Mouse (Mus musculus): ENCODE measurements around the gene Abhd2. TPM values are rescaled to one million over a fixed set of nuclear protein-coding genes. Genes with fewer than 3 reads are reported as not detected.
"Not testable (repeated sequence)": the region's sequence is repeated elsewhere in the genome, so short reads cannot be mapped to it uniquely, and the experiment has no call there.

Gene Abhd2
- polyA plus RNA-seq, 1 experiment from 2014 or later, result 49.3 TPM

GRCm38 (mm10) chr7:79274473-79275010 is 1.5 kb downstream of the Abhd2 start:
- WGBS (ENCODE audit: insufficient replicate concordance), result 71% methylated on average over 8 of the region's 8 CpGs
- peak overlapping the region; percentile 87 for H3K4me2 ChIP-seq (ENCODE audit: low read depth, low read length)
- TF ChIP-seq EP300 (IDR thresholded peaks at IDR 0.05; ENCODE audit: low read depth), result no peak
- H3K4me1 ChIP-seq (ENCODE audit: insufficient read depth), result peaks cover 68% of the 10 kb centered on the region
- H3K9ac ChIP-seq (replicated peaks), result peak overlapping the region; percentile 81
- 0 out of 2 replicates have a peak, but pooled peaks cover 4% of the 10 kb centered on the region for H3K36me3 ChIP-seq (replicated peaks; ENCODE audit: insufficient read depth, low read length)
- peak overlapping the region; percentile 87 for H3K27ac ChIP-seq (ENCODE audit: low read depth)
- H3K9me3 ChIP-seq (ENCODE audit: low read length), result no peaks in the 10 kb centered on the region
- ATAC-seq (no peak), DNase-seq (no peak)
- H3K27me3 ChIP-seq (ENCODE audit: insufficient read depth, low read length), result no peaks in the 10 kb centered on the region
- peak overlapping the region; percentile 77 for H3K4me3 ChIP-seq (ENCODE audit: low read depth, low read length)

- no peaks in the 10 kb centered on the region for H3K27me3 ChIP-seq (ENCODE audit: insufficient read depth, low read length)
- H3K9ac ChIP-seq (replicated peaks), result peak overlapping the region; percentile 81; the same call in 1 of the 2 replicates
These were observed 2.3 kb downstream of the Abhd2 start for GRCm38 (mm10) chr7:79275345-79275744.

GRCm38 (mm10) chr7:79278432-79278831 is 5.4 kb downstream of the Abhd2 start:
- ATAC-seq (no peak), DNase-seq (no peak)
- 0 out of 2 replicates have a peak overlapping the region, but pooled peaks have one; percentile 19 for H3K4me2 ChIP-seq (ENCODE audit: low read depth, low read length)
- no peak overlapping the region for H3K9ac ChIP-seq (replicated peaks)
- peaks cover 61% of the 10 kb centered on the region for H3K4me1 ChIP-seq (ENCODE audit: insufficient read depth)
- no peak overlapping the region for H3K4me3 ChIP-seq (ENCODE audit: low read depth, low read length)
- H3K9me3 ChIP-seq (ENCODE audit: low read length), result no peaks in the 10 kb centered on the region
- no peak overlapping the region for H3K27ac ChIP-seq (ENCODE audit: low read depth)
- 81% methylated on average over 13 of the region's 13 CpGs for WGBS (ENCODE audit: insufficient replicate concordance)
- no peaks in the 10 kb centered on the region for H3K27me3 ChIP-seq (ENCODE audit: insufficient read depth, low read length)
- H3K36me3 ChIP-seq (replicated peaks; ENCODE audit: insufficient read depth, low read length), result peaks cover 11% of the 10 kb centered on the region; the same call in 1 of the 2 replicates
- no peak for TF ChIP-seq CTCF (IDR thresholded peaks at IDR 0.05; ENCODE audit: low read depth)
- no peak for TF ChIP-seq EP300 (IDR thresholded peaks at IDR 0.05; ENCODE audit: low read depth)

More at GRCm38 (mm10) chr7:79275345-79275744, 2.3 kb downstream of the Abhd2 start:
- Histone ChIP-seq H3K4me2 (ENCODE audit: low read depth, low read length) (peak overlapping the region; percentile 87), H3K36me3 (replicated peaks; ENCODE audit: insufficient read depth, low read length) (0 out of 2 replicates have a peak, but pooled peaks cover 4% of the 10 kb centered on the region), H3K4me3 (ENCODE audit: low read depth, low read length) (peak overlapping the region; percentile 77), H3K27ac (ENCODE audit: low read depth) (peak overlapping the region; percentile 87; the same call in 1 of the 2 replicates), H3K4me1 (ENCODE audit: insufficient read depth) (peaks cover 64% of the 10 kb centered on the region), H3K9me3 (ENCODE audit: low read length) (no peaks in the 10 kb centered on the region)
- no peak for TF ChIP-seq CTCF (IDR thresholded peaks at IDR 0.05; ENCODE audit: low read depth)
- TF ChIP-seq EP300 (IDR thresholded peaks at IDR 0.05; ENCODE audit: low read depth), result no peak
- no peak for DNase-seq
- no peak for ATAC-seq
- 28% methylated on average over 11 of the region's 11 CpGs for WGBS (ENCODE audit: insufficient replicate concordance)

GRCm38 (mm10) chr7:79279376-79280029 is 6.5 kb downstream of the Abhd2 start:
- Histone ChIP-seq H3K4me3 (ENCODE audit: low read depth, low read length) (no peak overlapping the region), H3K36me3 (replicated peaks; ENCODE audit: insufficient read depth, low read length) (peaks cover 11% of the 10 kb centered on the region; the same call in 1 of the 2 replicates), H3K9me3 (ENCODE audit: low read length) (no peaks in the 10 kb centered on the region), H3K27me3 (ENCODE audit: insufficient read depth, low read length) (no peaks in the 10 kb centered on the region), H3K27ac (ENCODE audit: low read depth) (peak overlapping the region; percentile 36), H3K4me2 (ENCODE audit: low read depth, low read length) (peak overlapping the region; percentile 19), H3K4me1 (ENCODE audit: insufficient read depth) (peaks cover 56% of the 10 kb centered on the region), H3K9ac (replicated peaks) (peak overlapping the region; percentile 39)
- 26% methylated on average over 10 of the region's 10 CpGs for WGBS (ENCODE audit: insufficient replicate concordance)
- no peak for DNase-seq
- TF ChIP-seq EP300 (IDR thresholded peaks at IDR 0.05; ENCODE audit: low read depth), result no peak
- no peak for TF ChIP-seq CTCF (IDR thresholded peaks at IDR 0.05; ENCODE audit: low read depth)
- ATAC-seq, result 0 out of 2 replicates have a peak, but pooled peaks have one; percentile 12

GRCm38 (mm10) chr7:79282883-79283670 is 10.1 kb downstream of the Abhd2 start:
- Histone ChIP-seq H3K9me3 (ENCODE audit: low read length) (no peaks in the 10 kb centered on the region), H3K4me2 (ENCODE audit: low read depth, low read length) (peak overlapping the region; percentile 16; the same call in 1 of the 2 replicates), H3K4me3 (ENCODE audit: low read depth, low read length) (no peak overlapping the region), H3K9ac (replicated peaks) (no peak overlapping the region; the same call in 1 of the 2 replicates), H3K4me1 (ENCODE audit: insufficient read depth) (peaks cover 62% of the 10 kb centered on the region), H3K27me3 (ENCODE audit: insufficient read depth, low read length) (no peaks in the 10 kb centered on the region), H3K27ac (ENCODE audit: low read depth) (no peak overlapping the region), H3K36me3 (replicated peaks; ENCODE audit: insufficient read depth, low read length) (peaks cover 10% of the 10 kb centered on the region; the same call in 1 of the 2 replicates)
- TF ChIP-seq EP300 (IDR thresholded peaks at IDR 0.05; ENCODE audit: low read depth), result no peak
- no peak for TF ChIP-seq CTCF (IDR thresholded peaks at IDR 0.05; ENCODE audit: low read depth)
- WGBS (ENCODE audit: insufficient replicate concordance), result 71% methylated on average over 12 of the region's 12 CpGs
- no peak for DNase-seq
- peak; percentile 13; the same call in 1 of the 2 replicates for ATAC-seq

- not testable (repeated sequence) for H3K27ac ChIP-seq (ENCODE audit: low read depth); H3K36me3 ChIP-seq (replicated peaks; ENCODE audit: insufficient read depth, low read length); H3K27me3 ChIP-seq (ENCODE audit: insufficient read depth, low read length); H3K9me3 ChIP-seq (ENCODE audit: low read length); H3K9ac ChIP-seq (replicated peaks); H3K4me3 ChIP-seq (ENCODE audit: low read depth, low read length); DNase-seq
- Histone ChIP-seq H3K4me1 (ENCODE audit: insufficient read depth) (peaks cover 62% of the 10 kb centered on the region), H3K4me2 (ENCODE audit: low read depth, low read length) (peak overlapping the region; percentile 16; the same call in 1 of the 2 replicates)
- ATAC-seq, result peak; percentile 11; the same call in 1 of the 2 replicates
- WGBS (ENCODE audit: insufficient replicate concordance), result 47% methylated on average over 1 of the region's 1 CpGs
These were observed 10.6 kb downstream of the Abhd2 start for GRCm38 (mm10) chr7:79283671-79283941.

All from liver, postnatal 0 days (tissue).